Mouse (Mus musculus) retina, postnatal 1 day (tissue): ENCODE results near the gene Dynlrb2.
A peak's percentile ranks its signal among the peaks of the same experiment; 100 is the strongest.

Experiments used
- DNase-seq: peaks from one replicate; pipeline ENCODE4 v3.0.0-alpha.2; 2012

Dynlrb2 gene

GRCm38 (mm10) chr8:116504477-116505120 is at the start of gene Dynlrb2:
Gene Dynlrb2 (plus strand): TSS chr8:116504974.
- peak; percentile 98 for DNase-seq

GRCm38 (mm10) chr8:116458569-116458968 is 46.2 kb upstream of the Dynlrb2 start:
- no peak for DNase-seq

- no peak for DNase-seq
These were observed 43.3 kb upstream of the Dynlrb2 start for GRCm38 (mm10) chr8:116461472-116461871.

GRCm38 (mm10) chr8:116466586-116466985 is 38.2 kb upstream of the Dynlrb2 start:
- DNase-seq: no peak

- no peak for DNase-seq
These were observed 37.7 kb upstream of the Dynlrb2 start for GRCm38 (mm10) chr8:116467027-116467426.

GRCm38 (mm10) chr8:116477941-116478340 is 26.8 kb upstream of the Dynlrb2 start:
- DNase-seq: no peak

- DNase-seq: no peak
These were observed 26.1 kb upstream of the Dynlrb2 start for GRCm38 (mm10) chr8:116478681-116479080.

- peak; percentile 85 for DNase-seq
These were observed 23.9 kb upstream of the Dynlrb2 start for GRCm38 (mm10) chr8:116480894-116481293.

GRCm38 (mm10) chr8:116482738-116483137 is 22.0 kb upstream of the Dynlrb2 start:
- DNase-seq: no peak

GRCm38 (mm10) chr8:116484087-116484486 is 20.7 kb upstream of the Dynlrb2 start:
- DNase-seq: peak; percentile 71

GRCm38 (mm10) chr8:116488546-116488945 is 16.2 kb upstream of the Dynlrb2 start:
- no peak for DNase-seq

- no peak for DNase-seq
These were observed 4.5 kb upstream of the Dynlrb2 start for GRCm38 (mm10) chr8:116500057-116500809.

GRCm38 (mm10) chr8:116508721-116509120 is 3.9 kb downstream of the Dynlrb2 start:
- DNase-seq: no peak

GRCm38 (mm10) chr8:116509247-116509646 is 4.5 kb downstream of the Dynlrb2 start:
- DNase-seq: no peak

GRCm38 (mm10) chr8:116519676-116520075 is 14.9 kb downstream of the Dynlrb2 start:
- DNase-seq: no peak

GRCm38 (mm10) chr8:116521208-116521607 is 16.4 kb downstream of the Dynlrb2 start:
- DNase-seq: no peak

- peak; percentile 10 for DNase-seq
These were observed 16.9 kb downstream of the Dynlrb2 start for GRCm38 (mm10) chr8:116521641-116522040.

- peak; percentile 74 for DNase-seq
These were observed 17.5 kb downstream of the Dynlrb2 start for GRCm38 (mm10) chr8:116522104-116522767.

GRCm38 (mm10) chr8:116524915-116525314 is 20.1 kb downstream of the Dynlrb2 start:
- DNase-seq: no peak

- no peak for DNase-seq
These were observed 24.0 kb downstream of the Dynlrb2 start for GRCm38 (mm10) chr8:116528736-116529135.

- DNase-seq: no peak
These were observed 28.3 kb downstream of the Dynlrb2 start for GRCm38 (mm10) chr8:116533081-116533480.

- DNase-seq: no peak
These were observed 32.0 kb downstream of the Dynlrb2 start for GRCm38 (mm10) chr8:116536786-116537185.

- DNase-seq: no peak
These were observed 34.0 kb downstream of the Dynlrb2 start for GRCm38 (mm10) chr8:116538763-116539162.

- no peak for DNase-seq
These were observed 35.4 kb downstream of the Dynlrb2 start for GRCm38 (mm10) chr8:116540136-116540535.
